Mouse (Mus musculus) stomach, postnatal 0 days (tissue): ENCODE measurements around the gene Rpp14.

Experiments
- CTCF ChIP-seq: IDR thresholded peaks from 2 replicates; pipeline ENCODE4 v1.5.1; 2016; ENCODE audit warnings: antibody characterized with exemption, low read depth, mild to moderate bottlenecking, moderate library complexity
- EP300 ChIP-seq: optimal IDR thresholded peaks from 2 replicates; pipeline ENCODE3; 2016; ENCODE audit warnings: antibody characterized with exemption

DNA sequence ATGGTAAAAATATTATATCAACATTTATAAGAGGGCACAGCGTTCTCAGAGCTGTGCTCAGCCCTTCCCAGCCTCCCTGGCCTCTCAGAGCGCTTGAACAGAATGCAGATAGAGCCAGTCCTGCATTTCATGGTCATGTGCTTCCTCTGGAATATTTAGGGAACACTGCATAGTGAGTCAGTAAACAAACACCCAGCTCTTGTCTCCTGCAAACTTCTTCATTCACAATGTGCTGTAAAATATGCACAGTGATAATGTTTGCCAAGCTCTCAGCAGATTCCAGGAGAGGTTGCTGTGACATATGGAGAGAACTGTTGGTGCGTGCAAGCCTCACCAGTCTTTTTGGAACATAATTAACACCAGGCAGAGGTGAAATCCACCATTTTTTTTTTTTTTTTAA, 55.0 kb downstream of the Rpp14 start:
- TF ChIP-seq CTCF (no peak), EP300 (no peak)
